In genomic region chr4:155487746-155488145, GRCm38 (mm10) we compare ENCODE assay signal across 8 mouse cellular contexts. TPM values are rescaled to one million over a fixed set of nuclear protein-coding genes. Genes with fewer than 3 reads are reported as not detected.
A peak's percentile ranks its signal among the peaks of the same experiment; 100 is the strongest.
DNase-seq lines count a peak whose midpoint lies in the region; ATAC-seq and TF ChIP-seq lines count a peak whose summit lies in the region.
"Had no signal": no experiment of that assay in that cellular context is flagged by ENCODE, and none has a peak within 500 bp of the region (broad histone marks: within the 10 kb centered on the region; RNA-seq: fewer than 3 reads in every experiment).

No protein-coding gene starts in this region.

- DNase-seq in left cerebral cortex, adult 2 months (ENCODE audit: extremely low spot score in 1 of 2, low spot score in 2 of 2) = no peak
- DNase-seq in left cerebral cortex, postnatal 25 days (ENCODE audit: low spot score in 2 of 2) = no peak
- no peak for DNase-seq in embryonic facial prominence, embryonic 11.5 days (ENCODE audit: low spot score)
- no peak for DNase-seq in hindbrain, postnatal 0 days (ENCODE audit: low spot score)
- DNase-seq in midbrain, postnatal 0 days (ENCODE audit: low spot score) = no peak
- no peak for DNase-seq in right cerebral cortex, postnatal 25 days
- no peak for DNase-seq in left cerebral cortex, postnatal 36 days (ENCODE audit: low spot score in 2 of 2)

- H3K27me3 ChIP-seq in embryonic facial prominence, embryonic 11.5 days (ENCODE audit: control insufficient read depth, insufficient read depth, low read length) = no peaks in the 10 kb centered on the region
- no peaks in the 10 kb centered on the region for H3K27me3 ChIP-seq in hindbrain, postnatal 0 days (ENCODE audit: insufficient read depth, low read length)
- no peaks in the 10 kb centered on the region for H3K27me3 ChIP-seq in midbrain, postnatal 0 days (ENCODE audit: insufficient read depth, low read length)

- no peak for ATAC-seq in embryonic facial prominence, embryonic 11.5 days (replicated peaks; ENCODE audit: insufficient number of reproducible peaks, low FRiP score, low TSS enrichment, low read depth)
- no peak for ATAC-seq in hindbrain, postnatal 0 days
- no peak for ATAC-seq in midbrain, postnatal 0 days (ENCODE audit: low FRiP score)

- WGBS in embryonic facial prominence, embryonic 11.5 days = 40% methylated on average over 3 of the region's 3 CpGs
- WGBS in hindbrain, postnatal 0 days = 42% methylated on average over 3 of the region's 3 CpGs
- 33% methylated on average over 3 of the region's 3 CpGs for WGBS in midbrain, postnatal 0 days

- H3K4me1 ChIP-seq in embryonic facial prominence, embryonic 11.5 days (ENCODE audit: control insufficient read depth, insufficient read depth, low read length) = 0 out of 2 replicates have a peak, but pooled peaks cover 2% of the 10 kb centered on the region
- peaks cover 12% of the 10 kb centered on the region for H3K4me1 ChIP-seq in hindbrain, postnatal 0 days (ENCODE audit: insufficient read depth, low read length)
- peaks cover 3% of the 10 kb centered on the region for H3K4me1 ChIP-seq in midbrain, postnatal 0 days (ENCODE audit: insufficient read depth, low read length)

- H3K9ac ChIP-seq in embryonic facial prominence, embryonic 11.5 days (replicated peaks; ENCODE audit: low read length) = peak overlapping the region; percentile 28
- H3K9ac ChIP-seq in hindbrain, postnatal 0 days (replicated peaks; ENCODE audit: low read length) = no peak overlapping the region
- H3K9ac ChIP-seq in midbrain, postnatal 0 days (replicated peaks; ENCODE audit: low read length, poor library complexity, severe bottlenecking) = no peak overlapping the region

- intact Hi-C loops in left cerebral cortex, adult 2 months (cut with DNase I) = no loop called here
- intact Hi-C loops in left cerebral cortex, postnatal 25 days (cut with DNase I) = no loop called here
- intact Hi-C loops in left cerebral cortex, postnatal 36 days (cut with DNase I) = no loop called here

- no peak overlapping the region for H3K4me2 ChIP-seq in embryonic facial prominence, embryonic 11.5 days (ENCODE audit: low read depth, low read length)
- H3K4me2 ChIP-seq in hindbrain, postnatal 0 days (ENCODE audit: low read depth, low read length) = no peak overlapping the region
- no peak overlapping the region for H3K4me2 ChIP-seq in midbrain, postnatal 0 days (ENCODE audit: low read depth, low read length, poor library complexity, severe bottlenecking)

- H3K4me3 ChIP-seq in left cerebral cortex, adult 2 months = no peak overlapping the region
- H3K4me3 ChIP-seq in embryonic facial prominence, embryonic 11.5 days (ENCODE audit: low read depth, low read length) = no peak overlapping the region
- H3K4me3 ChIP-seq in hindbrain, postnatal 0 days (ENCODE audit: low read length) = no peak overlapping the region
- H3K4me3 ChIP-seq in midbrain, postnatal 0 days (ENCODE audit: low read depth, low read length) = no peak overlapping the region

- no peak for TF ChIP-seq CTCF in left cerebral cortex, adult 2 months (IDR thresholded peaks at IDR 0.05)
- TF ChIP-seq CTCF in hindbrain, postnatal 0 days (IDR thresholded peaks at IDR 0.05; ENCODE audit: low read depth) = no peak
- no peak for TF ChIP-seq CTCF in midbrain, postnatal 0 days (IDR thresholded peaks at IDR 0.05)

- no peaks in the 10 kb centered on the region for H3K36me3 ChIP-seq in embryonic facial prominence, embryonic 11.5 days (replicated peaks; ENCODE audit: control insufficient read depth, insufficient read depth, low read depth, low read length)
- H3K36me3 ChIP-seq in hindbrain, postnatal 0 days (ENCODE audit: insufficient read depth, low read length) = no peaks in the 10 kb centered on the region
- H3K36me3 ChIP-seq in midbrain, postnatal 0 days (ENCODE audit: insufficient read depth, low read length) = no peaks in the 10 kb centered on the region

- peak overlapping the region; percentile 44 for H3K27ac ChIP-seq in left cerebral cortex, adult 2 months
- H3K27ac ChIP-seq in embryonic facial prominence, embryonic 11.5 days (replicated peaks; ENCODE audit: low read depth, low read length) = no peak overlapping the region
- H3K27ac ChIP-seq in hindbrain, postnatal 0 days = peak overlapping the region; percentile 62
- peak overlapping the region; percentile 44 for H3K27ac ChIP-seq in midbrain, postnatal 0 days (ENCODE audit: low read depth, low read length)

- H3K9me3 ChIP-seq in embryonic facial prominence, embryonic 11.5 days (replicated peaks; ENCODE audit: control insufficient read depth, low read length) = no peaks in the 10 kb centered on the region
- no peaks in the 10 kb centered on the region for H3K9me3 ChIP-seq in hindbrain, postnatal 0 days (ENCODE audit: low read length)
- H3K9me3 ChIP-seq in midbrain, postnatal 0 days (ENCODE audit: low read length) = no peaks in the 10 kb centered on the region

RNA-seq across cellular contexts. Expression of gene Gnb1, which starts 3.4 kb away (rescaled TPM):
- total RNA-seq in left cerebral cortex, adult 2 months (2021) = 100 to 1,000 TPM; 853 to 870 TPM
- 100 to 1,000 TPM; 918 to 924 TPM for total RNA-seq in left cerebral cortex, postnatal 25 days (2021)
- polyA plus RNA-seq in embryonic facial prominence, embryonic 11.5 days (2014; fragmentation: Nextera tagmentation; extraction: Ambion mirVana) = 677 and 691 TPM in 2 replicates
- total RNA-seq in hindbrain, postnatal 0 days (2014; rRNA removed) = 363 and 456 TPM in 2 replicates
- 1,192 and 1,230 TPM in 2 replicates for polyA plus RNA-seq in hindbrain, postnatal 0 days (2015; fragmentation: Nextera tagmentation; extraction: Ambion mirVana)
- total RNA-seq in midbrain, postnatal 0 days (2014; rRNA removed) = 405 and 431 TPM in 2 replicates
- polyA plus RNA-seq in midbrain, postnatal 0 days (2015; fragmentation: Nextera tagmentation; extraction: Ambion mirVana) = 1,405 and 1,414 TPM in 2 replicates
- 100 to 1,000 TPM; 857 to 949 TPM for total RNA-seq in left cerebral cortex, postnatal 36 days (2021)

RNA-seq across cellular contexts. Expression of gene Tmem52, which starts 18.8 kb away (rescaled TPM):
- total RNA-seq in left cerebral cortex, adult 2 months (2021) = 1 to 10 TPM; 1.7 to 1.9 TPM
- 1 to 10 TPM; 1.5 TPM for total RNA-seq in left cerebral cortex, postnatal 25 days (2021)
- not detected in 2 replicates for polyA plus RNA-seq in embryonic facial prominence, embryonic 11.5 days (2014; fragmentation: Nextera tagmentation; extraction: Ambion mirVana)
- total RNA-seq in hindbrain, postnatal 0 days (2014; rRNA removed) = 0.61 and 3.7 TPM in 2 replicates
- 0.46 and 0.74 TPM in 2 replicates for polyA plus RNA-seq in hindbrain, postnatal 0 days (2015; fragmentation: Nextera tagmentation; extraction: Ambion mirVana)
- total RNA-seq in midbrain, postnatal 0 days (2014; rRNA removed) = 1.5 and 2.1 TPM in 2 replicates
- 0.33 TPM in 1 of 2 replicates, not detected in the other for polyA plus RNA-seq in midbrain, postnatal 0 days (2015; fragmentation: Nextera tagmentation; extraction: Ambion mirVana)
- total RNA-seq in left cerebral cortex, postnatal 36 days (2021) = 1 to 10 TPM; 1.8 to 2.2 TPM
- total RNA-seq: left cerebral cortex, postnatal 4 days had no signal
